Mouse (Mus musculus) frontal cortex, adult (tissue): ENCODE measurements around the gene Lrrtm1.

ENCODE experiments used
- ATAC-seq: cut with Nextera tagmentation; 2 replicates; pipeline ENCODE4 v1.9.2; 2017; ENCODE audit warnings: mild to moderate bottlenecking, moderate library complexity, mixed read lengths; ENCODE audit not compliant: low TSS enrichment

Gene Lrrtm1

DNA sequence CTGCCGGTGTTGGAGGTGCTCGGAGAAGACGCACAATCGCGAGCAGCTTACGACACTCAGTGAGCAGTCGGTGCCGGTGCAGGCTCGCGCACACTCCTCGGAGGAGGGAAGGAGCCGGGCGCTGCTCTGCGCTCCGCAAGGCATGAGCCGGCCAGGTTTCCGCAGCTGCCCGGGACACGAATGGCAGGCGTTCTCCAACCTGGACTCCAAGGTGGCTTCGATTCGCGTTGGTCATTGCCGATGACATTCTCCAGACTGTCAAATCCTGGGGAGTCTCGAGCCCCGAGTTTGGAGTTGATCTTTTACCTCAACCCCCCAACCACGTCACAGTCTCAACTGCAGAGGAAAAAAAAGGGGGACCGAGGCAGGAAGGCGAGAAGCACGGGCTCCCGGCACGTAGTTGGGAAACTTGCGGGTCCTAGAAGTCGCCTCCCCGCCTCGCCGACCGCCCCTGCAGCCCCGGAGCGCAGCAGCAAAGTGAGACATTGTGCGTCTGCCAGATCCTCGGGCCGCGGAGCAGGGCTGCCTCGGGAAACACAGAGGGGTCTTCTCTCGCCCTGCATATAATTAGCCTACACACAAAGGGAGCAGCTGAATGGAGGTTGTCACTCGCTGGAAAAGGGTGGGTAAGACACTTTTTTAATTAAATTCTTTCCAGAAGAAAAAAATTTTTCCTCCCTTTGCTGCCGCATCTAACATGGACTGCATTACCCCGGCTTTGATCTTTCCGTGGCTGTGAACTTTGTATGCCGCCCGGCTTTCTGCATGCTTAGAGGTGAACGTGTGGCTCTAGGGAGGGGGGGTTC lies at the start of gene Lrrtm1:
TSS of gene Lrrtm1 (plus strand) at position 89 of the 806 bp plus-strand sequence.
- peak; percentile 73 for ATAC-seq

DNA sequence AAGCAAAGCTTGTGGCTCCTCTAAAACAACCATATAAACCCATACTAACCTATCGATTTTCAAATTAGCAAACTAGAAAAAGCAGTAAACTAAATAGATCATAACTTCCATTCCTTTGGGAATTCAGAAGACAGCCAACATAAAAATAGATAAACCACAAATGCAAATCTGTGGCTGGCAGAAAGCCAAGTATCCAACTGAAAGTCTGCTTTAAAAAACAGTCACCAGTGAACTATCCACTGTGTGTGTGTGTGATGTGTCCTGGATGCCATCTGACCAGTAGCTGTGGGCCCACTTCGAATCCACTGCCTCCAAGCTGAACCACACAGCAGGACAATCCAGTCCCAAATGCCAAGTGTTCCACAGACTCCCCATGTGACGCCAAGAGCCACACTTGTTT lies 45.8 kb upstream of the Lrrtm1 start:
- 0 out of 2 replicates have a peak, but pooled peaks have one; percentile 6 for ATAC-seq

GRCm38 (mm10) chr6:77199375-77199774 lies 43.1 kb upstream of the Lrrtm1 start:
- no peak for ATAC-seq

DNA sequence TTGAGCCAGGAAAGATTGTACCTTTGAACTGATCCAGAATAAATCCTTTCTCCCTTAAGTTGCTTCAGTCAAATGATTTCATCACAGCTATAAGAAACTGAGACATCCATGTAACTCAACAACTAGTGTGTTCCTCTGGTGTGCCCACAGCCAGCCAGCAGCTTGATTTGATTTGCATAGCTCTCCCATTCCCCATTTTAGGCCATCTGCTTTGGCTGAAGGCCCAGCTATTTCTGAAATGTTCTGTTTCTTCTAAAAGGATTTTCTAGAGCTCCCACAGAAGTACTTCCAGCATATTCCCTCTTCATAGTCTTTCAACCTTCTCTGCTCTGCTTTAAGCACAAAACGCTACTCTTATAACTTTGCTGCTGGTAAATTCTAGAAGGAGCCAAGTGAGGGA lies 33.3 kb upstream of the Lrrtm1 start:
- peak; percentile 72 for ATAC-seq

- peak; percentile 58 for ATAC-seq
Observed at GRCm38 (mm10) chr6:77209929-77210328, 32.6 kb upstream of the Lrrtm1 start.

DNA sequence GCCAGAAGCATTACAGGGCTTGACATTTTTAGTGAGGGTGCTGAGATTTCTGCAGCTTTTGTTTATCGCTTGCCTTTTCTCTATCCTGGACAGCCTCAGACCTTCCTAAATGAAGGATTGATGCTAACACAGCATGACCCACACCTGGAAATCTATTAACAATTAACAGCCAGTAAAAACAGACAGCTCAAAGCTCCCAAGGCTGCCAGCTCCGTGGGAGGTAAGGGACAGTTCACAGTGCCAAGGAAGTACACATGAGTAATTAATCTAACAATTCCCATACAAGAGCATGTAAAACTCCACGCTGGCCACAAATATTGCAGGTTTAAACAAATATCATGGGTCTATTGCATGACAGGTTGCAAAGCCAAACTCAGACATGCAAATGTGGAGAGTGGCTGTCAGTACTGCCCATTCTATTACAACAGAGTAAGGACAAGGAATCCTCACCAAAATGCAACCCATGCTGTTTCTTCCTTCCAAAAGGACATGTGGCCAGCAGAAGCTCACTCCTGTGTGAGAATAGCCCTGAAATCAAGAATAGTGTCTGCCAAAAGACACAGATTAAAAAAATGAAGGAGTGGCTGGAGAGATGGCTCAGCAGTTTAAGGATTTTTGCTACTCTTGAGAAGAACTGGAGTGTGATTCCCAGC lies 28.6 kb upstream of the Lrrtm1 start:
- no peak for ATAC-seq

- ATAC-seq = no peak
Observed at GRCm38 (mm10) chr6:77215322-77215721, 27.2 kb upstream of the Lrrtm1 start.

GRCm38 (mm10) chr6:77218875-77219274 lies 23.6 kb upstream of the Lrrtm1 start:
- no peak for ATAC-seq

DNA sequence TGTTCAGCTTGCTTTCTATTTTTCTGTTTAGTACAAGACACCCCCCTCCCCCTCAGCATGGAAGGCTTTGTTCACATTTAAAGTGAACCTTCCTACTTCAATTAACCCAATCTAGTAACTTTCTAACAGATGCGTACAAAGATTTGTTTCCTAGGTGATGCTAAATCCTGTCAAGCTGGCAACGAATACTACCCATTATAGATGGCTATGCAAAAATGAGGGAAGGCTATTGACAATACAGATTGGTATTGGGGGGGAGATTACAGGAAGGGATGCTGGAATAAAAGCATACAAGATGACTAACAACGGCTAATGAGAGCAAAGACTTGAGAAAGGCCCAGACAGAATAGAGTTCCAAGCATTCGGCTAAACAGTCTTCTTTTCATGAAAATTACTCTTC lies 21.7 kb upstream of the Lrrtm1 start:
- no peak for ATAC-seq

GRCm38 (mm10) chr6:77222849-77223638 lies 19.4 kb upstream of the Lrrtm1 start:
- ATAC-seq = peak; percentile 87

- peak; percentile 10; the same call in 1 of the 2 replicates for ATAC-seq
Observed at GRCm38 (mm10) chr6:77240426-77240825, 2.1 kb upstream of the Lrrtm1 start.

DNA sequence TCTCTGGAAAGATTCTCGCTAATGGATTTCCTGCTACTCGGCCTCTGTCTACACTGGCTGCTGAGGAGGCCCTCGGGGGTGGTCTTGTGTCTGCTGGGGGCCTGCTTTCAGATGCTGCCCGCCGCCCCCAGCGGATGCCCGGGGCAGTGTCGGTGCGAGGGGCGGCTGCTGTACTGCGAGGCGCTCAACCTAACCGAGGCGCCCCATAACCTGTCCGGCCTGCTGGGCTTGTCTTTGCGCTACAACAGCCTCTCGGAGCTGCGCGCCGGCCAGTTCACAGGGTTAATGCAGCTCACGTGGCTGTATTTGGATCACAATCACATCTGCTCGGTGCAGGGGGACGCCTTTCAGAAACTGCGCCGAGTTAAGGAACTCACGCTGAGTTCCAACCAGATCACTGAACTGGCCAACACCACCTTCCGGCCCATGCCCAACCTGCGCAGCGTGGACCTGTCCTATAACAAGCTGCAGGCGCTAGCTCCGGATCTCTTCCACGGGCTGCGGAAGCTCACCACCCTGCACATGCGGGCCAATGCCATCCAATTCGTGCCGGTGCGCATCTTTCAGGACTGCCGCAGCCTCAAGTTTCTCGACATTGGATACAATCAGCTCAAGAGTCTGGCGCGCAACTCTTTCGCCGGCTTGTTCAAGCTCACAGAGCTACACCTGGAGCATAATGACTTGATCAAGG lies 1.2 kb downstream of the Lrrtm1 start:
- ATAC-seq = peak; percentile 14

- peak; percentile 39 for ATAC-seq
Observed at GRCm38 (mm10) chr6:77253480-77253879, 11.0 kb downstream of the Lrrtm1 start.

GRCm38 (mm10) chr6:77256348-77256747 lies 13.9 kb downstream of the Lrrtm1 start:
- no peak for ATAC-seq

GRCm38 (mm10) chr6:77257358-77258105 lies 15.0 kb downstream of the Lrrtm1 start:
- ATAC-seq = peak; percentile 89

DNA sequence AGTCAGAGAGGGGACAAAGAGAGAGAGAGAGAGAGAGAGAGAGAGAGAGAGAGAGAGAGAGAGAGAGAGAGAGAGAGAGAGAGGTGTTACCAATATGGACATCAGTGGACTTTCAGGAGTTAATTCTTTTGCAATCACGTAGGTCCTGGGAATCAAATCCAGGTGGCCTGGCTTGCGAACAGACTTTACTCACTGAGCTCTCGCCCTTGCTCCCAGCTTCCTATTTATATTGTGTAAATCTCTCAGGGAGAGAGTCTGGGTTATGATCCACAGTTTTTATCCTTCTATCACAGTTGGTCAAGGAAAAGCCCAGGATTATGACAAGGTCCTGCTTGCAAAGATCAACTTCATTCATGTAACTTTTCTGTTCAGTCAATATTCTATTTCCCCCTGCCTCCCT lies 22.7 kb downstream of the Lrrtm1 start:
- no peak for ATAC-seq

DNA sequence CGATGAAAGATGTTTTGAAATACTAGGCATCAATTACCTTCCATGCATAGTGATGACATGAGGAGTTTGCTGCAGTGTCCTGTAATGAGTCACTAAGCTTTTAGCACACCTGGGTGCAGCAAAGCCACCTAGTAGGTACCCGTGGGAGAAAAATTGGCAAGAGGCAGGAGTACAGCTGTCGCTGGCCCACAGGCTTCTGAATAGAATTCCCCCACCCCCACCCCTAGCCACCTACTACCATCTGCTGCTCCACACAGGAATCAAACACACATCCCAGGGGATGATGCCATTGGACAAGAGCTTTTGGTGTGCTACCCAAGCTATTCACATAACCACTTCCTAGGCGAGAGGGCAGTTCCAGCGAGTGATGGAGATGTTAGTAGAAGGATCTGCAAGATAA lies 36.3 kb downstream of the Lrrtm1 start:
- ATAC-seq = peak; percentile 90

- ATAC-seq = no peak
Observed at GRCm38 (mm10) chr6:77286317-77286716, 43.8 kb downstream of the Lrrtm1 start.

DNA sequence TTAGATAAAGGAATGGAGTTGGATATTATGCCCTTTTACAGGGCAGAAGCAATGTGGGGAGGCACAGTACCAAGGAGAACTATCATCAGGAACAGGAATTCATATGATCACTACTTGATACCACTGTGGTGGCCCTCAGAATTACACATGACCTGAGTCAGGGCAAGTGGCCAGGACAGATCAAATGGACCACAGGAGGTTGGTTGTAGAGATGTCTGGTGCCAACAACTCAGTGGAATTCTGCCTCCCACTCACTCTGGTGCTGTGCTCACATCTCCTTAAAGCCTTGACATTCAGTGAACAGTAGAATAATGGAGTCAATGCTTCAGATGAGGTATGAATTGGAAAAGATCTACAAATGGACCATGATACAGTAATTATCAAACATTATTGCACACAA lies 45.9 kb downstream of the Lrrtm1 start:
- ATAC-seq = no peak

DNA sequence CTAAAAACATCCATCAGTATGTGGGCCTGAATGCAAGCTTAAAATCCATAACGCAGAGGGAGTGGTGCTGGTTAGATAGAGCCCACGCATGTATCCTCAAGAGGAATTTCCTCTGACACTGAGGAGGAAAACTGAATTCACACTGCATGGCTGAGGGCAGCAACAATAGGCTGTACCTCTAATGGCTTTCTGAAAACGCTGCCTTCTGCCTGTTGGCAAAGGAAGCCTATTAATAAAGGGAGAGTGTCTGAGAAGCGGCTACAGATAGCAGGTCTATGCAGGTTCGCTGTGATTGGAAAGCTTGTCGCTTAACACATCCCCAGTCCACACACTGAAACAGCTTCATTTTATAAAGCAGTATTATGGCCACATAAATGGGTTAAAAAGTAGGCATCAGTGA lies 48.9 kb downstream of the Lrrtm1 start:
- 0 out of 2 replicates have a peak, but pooled peaks have one; percentile 24 for ATAC-seq

DNA sequence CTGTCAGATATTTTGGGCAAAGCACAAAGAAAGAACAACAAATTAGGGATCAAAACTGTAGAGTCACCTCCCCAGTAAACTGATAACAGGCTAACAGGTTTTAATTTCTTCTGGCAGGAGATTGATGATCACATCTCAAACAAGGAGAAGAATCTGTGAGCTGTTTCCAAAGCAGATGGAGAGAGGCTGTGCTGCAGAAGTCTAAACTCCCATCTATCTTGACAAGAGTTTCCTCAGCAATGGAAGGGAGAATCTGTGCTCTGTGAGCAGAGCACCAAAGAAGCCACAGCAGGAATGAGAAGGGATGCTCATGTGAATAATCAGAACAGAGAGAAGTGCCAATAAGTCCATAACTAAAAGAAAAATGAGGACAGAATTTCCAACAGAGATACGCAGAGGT lies 58.8 kb downstream of the Lrrtm1 start:
- ATAC-seq = peak; percentile 74
